Mouse (Mus musculus) intestine, postnatal 0 days (tissue): ENCODE measurements around the gene Plcb3. TPM values are rescaled to one million over a fixed set of nuclear protein-coding genes. Genes with fewer than 3 reads are reported as not detected.

Experiments used
- ATAC-seq: fragments of 200-750 bp; cut with Nextera tagmentation; 2 replicates; pipeline ENCODE4 v1.8.0; 2017; ENCODE audit warnings: mild to moderate bottlenecking, moderate TSS enrichment, moderate library complexity
- H3K27ac ChIP-seq: fragments of 300-500 bp; sonication (generic); 2 replicates; pipeline ENCODE4 v1.5.1; 2014; ENCODE audit warnings: mild to moderate bottlenecking, low read depth, low read length, moderate library complexity
- H3K27me3 ChIP-seq: fragments of 300-500 bp; sonication (generic); replicated peaks from 2 replicates; pipeline ENCODE4 v1.6.1; 2014; ENCODE audit warnings: low read length, mixed read lengths; ENCODE audit not compliant: control insufficient read depth, insufficient read depth
- H3K36me3 ChIP-seq: fragments of 300-500 bp; sonication (generic); 2 replicates; pipeline ENCODE4 v1.6.1; 2014; ENCODE audit warnings: mild to moderate bottlenecking, moderate library complexity; ENCODE audit not compliant: control insufficient read depth, insufficient read depth
- H3K4me1 ChIP-seq: fragments of 300-500 bp; sonication (generic); replicated peaks from 2 replicates; pipeline ENCODE4 v1.6.1; 2014; ENCODE audit warnings: antibody characterized with exemption, low read length, mixed read lengths; ENCODE audit not compliant: control insufficient read depth, insufficient read depth
- H3K4me2 ChIP-seq: fragments of 300-500 bp; sonication (generic); replicated peaks from 2 replicates; pipeline ENCODE4 v1.6.1; 2014; ENCODE audit warnings: low read depth, mild to moderate bottlenecking, moderate library complexity
- H3K4me3 ChIP-seq: fragments of 300-500 bp; sonication (generic); 2 replicates; pipeline ENCODE4 v1.5.1; 2014; ENCODE audit warnings: low read depth, low read length
- H3K9ac ChIP-seq: fragments of 300-500 bp; sonication (generic); 2 replicates; pipeline ENCODE4 v1.6.1; 2014; ENCODE audit warnings: mild to moderate bottlenecking, low read depth, low read length
- H3K9me3 ChIP-seq: fragments of 300-500 bp; sonication (generic); 2 replicates; pipeline ENCODE4 v1.6.1; 2016; ENCODE audit warnings: mixed run types; ENCODE audit not compliant: control insufficient read depth
- CTCF ChIP-seq: sonication (generic); IDR thresholded peaks from 2 replicates; pipeline ENCODE4 v1.5.1; 2016; ENCODE audit warnings: low read depth, mild to moderate bottlenecking, control low read depth, antibody characterized with exemption, moderate library complexity
- WGBS: fragments of 180-500 bp; shearing (Covaris S2); extraction: QIAGEN DNeasy Blood & Tissue Kit; methylation state at CpG from one replicate; pipeline ENCODE4 v1.1.7; 2014; 5-methylcytosine and 5-hydroxymethylcytosine counted together
- polyA plus RNA-seq: library from polyadenylated mRNA; unstranded; fragments of >200 nt; fragmentation: Nextera tagmentation; extraction: Ambion mirVana; gene quantifications from 2 replicates; pipeline ENCODE4 v1.2.1, GENCODE M21; 2015

Plcb3 gene
- polyA plus RNA-seq, 1 experiment from 2014 or later: 107 TPM

- Histone ChIP-seq H3K4me1 (no peaks in the 10 kb centered on the region), H3K27me3 (no peaks in the 10 kb centered on the region), H3K27ac (no peak overlapping the region), H3K4me2 (peak overlapping the region; percentile 95), H3K9me3 (no peaks in the 10 kb centered on the region), H3K4me3 (peak overlapping the region; percentile 78), H3K36me3 (peaks cover 10% of the 10 kb centered on the region; the same call in 1 of the 2 replicates), H3K9ac (peak overlapping the region; percentile 77; the same call in 1 of the 2 replicates)
- no peak for TF ChIP-seq CTCF
- WGBS: 65% methylated on average over 10 of the region's 10 CpGs
- ATAC-seq: no peak
These were observed 9.9 kb upstream of the Plcb3 start for GRCm38 (mm10) chr19:6985951-6986708.

DNA sequence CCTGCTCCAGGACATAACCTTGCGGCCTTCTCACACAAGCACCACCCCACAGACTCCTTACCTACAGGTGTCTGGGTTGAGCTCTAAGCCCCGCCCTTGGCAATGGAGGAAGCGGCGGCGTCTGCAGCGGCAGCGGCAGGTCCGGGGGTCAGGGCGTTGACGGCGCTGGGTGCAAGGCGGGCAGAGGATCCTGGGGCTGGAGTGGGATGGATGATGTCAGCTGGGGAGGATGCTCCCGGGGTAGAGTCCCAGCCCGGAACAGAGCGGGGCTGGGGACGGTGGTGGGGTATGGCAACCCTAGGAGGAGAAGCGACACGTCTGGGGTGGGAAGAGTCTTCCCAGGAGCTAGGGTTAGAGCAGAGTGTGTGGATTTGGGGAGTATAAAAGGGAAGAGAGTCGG, 9.0 kb upstream of the Plcb3 start:
- no peak overlapping the region for H3K27ac ChIP-seq
- WGBS: 74% methylated on average over 19 of the region's 19 CpGs
- no peak for ATAC-seq
- H3K9ac ChIP-seq: no peak overlapping the region
- H3K4me1 ChIP-seq: no peaks in the 10 kb centered on the region
- H3K36me3 ChIP-seq: peaks cover 10% of the 10 kb centered on the region; the same call in 1 of the 2 replicates
- no peak overlapping the region for H3K4me3 ChIP-seq
- no peaks in the 10 kb centered on the region for H3K9me3 ChIP-seq
- no peak overlapping the region for H3K4me2 ChIP-seq
- no peak for TF ChIP-seq CTCF
- H3K27me3 ChIP-seq: no peaks in the 10 kb centered on the region

GRCm38 (mm10) chr19:6983621-6984020, 7.4 kb upstream of the Plcb3 start:
- WGBS: 90% methylated on average over 5 of the region's 5 CpGs
- no peak for TF ChIP-seq CTCF
- Histone ChIP-seq H3K4me1 (no peaks in the 10 kb centered on the region), H3K27ac (no peak overlapping the region), H3K9ac (no peak overlapping the region), H3K4me2 (no peak overlapping the region), H3K36me3 (peaks cover 6% of the 10 kb centered on the region; the same call in 1 of the 2 replicates), H3K4me3 (no peak overlapping the region), H3K9me3 (no peaks in the 10 kb centered on the region), H3K27me3 (no peaks in the 10 kb centered on the region)
- ATAC-seq: no peak

DNA sequence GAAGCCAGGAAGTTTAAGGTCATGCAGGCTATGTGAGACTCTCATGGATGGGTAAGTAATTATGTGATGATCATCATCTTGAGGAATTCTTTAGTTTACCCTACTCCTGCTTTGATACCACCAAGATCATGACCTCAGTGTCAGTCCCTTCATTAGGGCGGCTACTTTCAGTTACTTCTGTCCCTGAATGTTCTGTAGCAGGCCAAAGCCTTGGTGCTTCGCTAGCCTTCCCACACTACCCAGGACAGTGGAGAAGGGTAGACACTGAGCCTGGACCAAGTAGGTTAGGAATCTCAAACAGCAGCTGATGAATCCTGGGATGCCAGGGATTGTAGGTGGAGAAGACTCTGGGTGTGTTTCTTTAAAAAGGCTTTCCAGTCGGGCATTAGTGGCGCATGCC, 5.2 kb upstream of the Plcb3 start:
- Histone ChIP-seq H3K36me3 (peaks cover 14% of the 10 kb centered on the region; the same call in 1 of the 2 replicates), H3K27ac (no peak overlapping the region), H3K27me3 (no peaks in the 10 kb centered on the region), H3K9ac (no peak overlapping the region), H3K9me3 (no peaks in the 10 kb centered on the region), H3K4me3 (no peak overlapping the region; the same call in 1 of the 2 replicates), H3K4me1 (no peaks in the 10 kb centered on the region), H3K4me2 (peak overlapping the region; percentile 75)
- TF ChIP-seq CTCF: no peak
- ATAC-seq: no peak
- 87% methylated on average over 4 of the region's 4 CpGs for WGBS

- H3K4me1 ChIP-seq: no peaks in the 10 kb centered on the region
- H3K4me2 ChIP-seq: peak within 1 kb of the TSS; percentile 75
- no peaks in the 10 kb centered on the region for H3K9me3 ChIP-seq
- H3K4me3 ChIP-seq: peak within 1 kb of the TSS; percentile 72
- ATAC-seq: peak; percentile 81
- no peaks in the 10 kb centered on the region for H3K27me3 ChIP-seq
- peak within 1 kb of the TSS; percentile 71 for H3K9ac ChIP-seq
- peaks cover 14% of the 10 kb centered on the region; the same call in 1 of the 2 replicates for H3K36me3 ChIP-seq
- TF ChIP-seq CTCF: no peak
- peak within 1 kb of the TSS; percentile 90 for H3K27ac ChIP-seq
- 1% methylated on average over 38 of the region's 38 CpGs for WGBS
These were observed 4.3 kb upstream of the Plcb3 start, which contains the start of gene Fkbp2 for GRCm38 (mm10) chr19:6980381-6981093. Fkbp2 (minus strand) TSS chr19:6980501.

- Histone ChIP-seq H3K9ac (peak overlapping the region; percentile 71), H3K36me3 (peaks cover 12% of the 10 kb centered on the region; the same call in 1 of the 2 replicates), H3K4me3 (peak overlapping the region; percentile 72), H3K4me2 (peak overlapping the region; percentile 75), H3K4me1 (no peaks in the 10 kb centered on the region), H3K27me3 (no peaks in the 10 kb centered on the region), H3K27ac (peak overlapping the region; percentile 76), H3K9me3 (no peaks in the 10 kb centered on the region)
- under 1% methylated on average over 57 of the region's 59 CpGs for WGBS
- peak; percentile 86 for TF ChIP-seq CTCF
- peak; percentile 89 for ATAC-seq
These were observed 3.5 kb upstream of the Plcb3 start for GRCm38 (mm10) chr19:6979486-6980380.
